Mouse (Mus musculus): ENCODE results near the gene Adra1b. TPM values are rescaled to one million over a fixed set of nuclear protein-coding genes. Genes with fewer than 3 reads are reported as not detected.
A peak's percentile ranks its signal among the peaks of the same experiment; 100 is the strongest.

The Adra1b gene
- polyA plus RNA-seq, 1 experiment from 2014 or later, result 6.5 TPM

- Histone ChIP-seq H3K9me3 (ENCODE audit: low read length) (no peaks in the 10 kb centered on the region), H3K4me2 (replicated peaks; ENCODE audit: low read depth, low read length) (peak overlapping the region; percentile 14; the same call in 1 of the 2 replicates), H3K4me1 (ENCODE audit: insufficient read depth, low read depth, low read length) (no peaks in the 10 kb centered on the region), H3K27me3 (replicated peaks; ENCODE audit: insufficient read depth, low read length) (no peaks in the 10 kb centered on the region), H3K9ac (replicated peaks; ENCODE audit: low read depth) (no peak overlapping the region), H3K4me3 (ENCODE audit: low read depth, low read length) (no peak overlapping the region), H3K27ac (ENCODE audit: low read length) (no peak overlapping the region), H3K36me3 (ENCODE audit: insufficient read depth, low read length) (no peaks in the 10 kb centered on the region)
- ATAC-seq (0 out of 2 replicates have a peak, but pooled peaks have one; percentile 25), DNase-seq (ENCODE audit: low spot score) (peak; percentile 17)
- TF ChIP-seq CTCF (IDR thresholded peaks at IDR 0.05), result no peak
- TF ChIP-seq EP300 (IDR thresholded peaks at IDR 0.05), result no peak
- 47% methylated on average over 11 of the region's 11 CpGs for WGBS
Measured at GRCm38 (mm10) chr11:43820552-43821460, 80.2 kb downstream of the Adra1b start.

- Histone ChIP-seq H3K36me3 (ENCODE audit: insufficient read depth, low read length) (no peaks in the 10 kb centered on the region), H3K4me3 (ENCODE audit: low read depth, low read length) (no peak overlapping the region), H3K9me3 (ENCODE audit: low read length) (no peaks in the 10 kb centered on the region), H3K4me1 (ENCODE audit: insufficient read depth, low read depth, low read length) (no peaks in the 10 kb centered on the region), H3K9ac (replicated peaks; ENCODE audit: low read depth) (no peak overlapping the region), H3K27me3 (replicated peaks; ENCODE audit: insufficient read depth, low read length) (no peaks in the 10 kb centered on the region), H3K4me2 (replicated peaks; ENCODE audit: low read depth, low read length) (no peak overlapping the region), H3K27ac (ENCODE audit: low read length) (no peak overlapping the region)
- ATAC-seq (no peak), DNase-seq (ENCODE audit: low spot score) (no peak)
- 81% methylated on average over 9 of the region's 9 CpGs for WGBS
- TF ChIP-seq CTCF (IDR thresholded peaks at IDR 0.05) (no peak), EP300 (IDR thresholded peaks at IDR 0.05) (no peak)
Measured at GRCm38 (mm10) chr11:43817368-43817923, 83.6 kb downstream of the Adra1b start.

DNA sequence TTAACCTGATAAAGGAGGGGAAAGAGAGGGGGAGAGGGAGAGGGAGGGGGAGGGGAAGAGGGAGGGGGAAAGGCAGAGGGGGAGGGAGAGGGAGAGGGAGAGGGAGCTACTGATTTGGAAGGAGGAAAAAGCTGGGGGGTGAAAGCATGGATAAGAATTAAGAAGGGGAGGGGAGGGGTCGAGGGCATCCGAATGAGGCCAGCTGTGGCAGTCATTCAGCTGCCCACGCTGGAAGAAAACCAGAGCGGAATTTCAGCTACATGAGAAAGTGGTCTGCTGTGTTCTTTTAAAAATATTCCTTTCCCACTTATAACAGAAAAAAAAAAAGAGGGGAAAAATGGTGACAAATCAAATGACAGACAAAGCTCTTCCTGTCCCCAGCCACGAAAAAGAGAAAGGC, 88.5 kb downstream of the Adra1b start:
- TF ChIP-seq EP300 (IDR thresholded peaks at IDR 0.05) (no peak), CTCF (IDR thresholded peaks at IDR 0.05) (no peak)
- H3K27me3 ChIP-seq (replicated peaks; ENCODE audit: insufficient read depth, low read length), result no peaks in the 10 kb centered on the region
- H3K4me3 ChIP-seq (ENCODE audit: low read depth, low read length), result no peak overlapping the region
- H3K9me3 ChIP-seq (ENCODE audit: low read length), result no peaks in the 10 kb centered on the region
- ATAC-seq, result no peak
- no peaks in the 10 kb centered on the region for H3K36me3 ChIP-seq (ENCODE audit: insufficient read depth, low read length)
- no peak overlapping the region for H3K27ac ChIP-seq (ENCODE audit: low read length)
- H3K4me2 ChIP-seq (replicated peaks; ENCODE audit: low read depth, low read length), result no peak overlapping the region
- no peak overlapping the region for H3K9ac ChIP-seq (replicated peaks; ENCODE audit: low read depth)
- 53% methylated on average over 5 of the region's 5 CpGs for WGBS
- DNase-seq (ENCODE audit: low spot score), result no peak
- no peaks in the 10 kb centered on the region for H3K4me1 ChIP-seq (ENCODE audit: insufficient read depth, low read depth, low read length)

- ATAC-seq (peak; percentile 64), DNase-seq (ENCODE audit: low spot score) (peak; percentile 50)
- no peak overlapping the region for H3K4me2 ChIP-seq (replicated peaks; ENCODE audit: low read depth, low read length)
- 55% methylated on average over 5 of the region's 5 CpGs for WGBS
- no peak overlapping the region for H3K4me3 ChIP-seq (ENCODE audit: low read depth, low read length)
- no peaks in the 10 kb centered on the region for H3K27me3 ChIP-seq (replicated peaks; ENCODE audit: insufficient read depth, low read length)
- H3K4me1 ChIP-seq (ENCODE audit: insufficient read depth, low read depth, low read length), result no peaks in the 10 kb centered on the region
- H3K9ac ChIP-seq (replicated peaks; ENCODE audit: low read depth), result no peak overlapping the region
- no peaks in the 10 kb centered on the region for H3K36me3 ChIP-seq (ENCODE audit: insufficient read depth, low read length)
- H3K27ac ChIP-seq (ENCODE audit: low read length), result no peak overlapping the region
- H3K9me3 ChIP-seq (ENCODE audit: low read length), result no peaks in the 10 kb centered on the region
- TF ChIP-seq CTCF (IDR thresholded peaks at IDR 0.05) (no peak), EP300 (IDR thresholded peaks at IDR 0.05) (no peak)
Measured at GRCm38 (mm10) chr11:43807732-43808131, 93.3 kb downstream of the Adra1b start.

GRCm38 (mm10) chr11:43795992-43796391, 105.0 kb downstream of the Adra1b start:
- Histone ChIP-seq H3K27me3 (replicated peaks; ENCODE audit: insufficient read depth, low read length) (no peaks in the 10 kb centered on the region), H3K4me2 (replicated peaks; ENCODE audit: low read depth, low read length) (no peak overlapping the region), H3K9ac (replicated peaks; ENCODE audit: low read depth) (no peak overlapping the region), H3K27ac (ENCODE audit: low read length) (no peak overlapping the region), H3K36me3 (ENCODE audit: insufficient read depth, low read length) (no peaks in the 10 kb centered on the region), H3K4me3 (ENCODE audit: low read depth, low read length) (no peak overlapping the region), H3K9me3 (ENCODE audit: low read length) (no peaks in the 10 kb centered on the region), H3K4me1 (ENCODE audit: insufficient read depth, low read depth, low read length) (no peaks in the 10 kb centered on the region)
- no peak for TF ChIP-seq CTCF (IDR thresholded peaks at IDR 0.05)
- no peak for TF ChIP-seq EP300 (IDR thresholded peaks at IDR 0.05)
- no peak for DNase-seq (ENCODE audit: low spot score)
- ATAC-seq, result no peak
- whole genome bisulfite sequencing, result 56% methylated on average over 8 of the region's 8 CpGs

GRCm38 (mm10) chr11:43790446-43790845, 110.6 kb downstream of the Adra1b start:
- WGBS, result 70% methylated on average over 6 of the region's 6 CpGs
- no peaks in the 10 kb centered on the region for H3K9me3 ChIP-seq (ENCODE audit: low read length)
- H3K27ac ChIP-seq (ENCODE audit: low read length), result no peak overlapping the region
- ATAC-seq (peak; percentile 57), DNase-seq (ENCODE audit: low spot score) (peak; percentile 67)
- no peak overlapping the region for H3K4me2 ChIP-seq (replicated peaks; ENCODE audit: low read depth, low read length)
- H3K36me3 ChIP-seq (ENCODE audit: insufficient read depth, low read length), result no peaks in the 10 kb centered on the region
- H3K27me3 ChIP-seq (replicated peaks; ENCODE audit: insufficient read depth, low read length), result no peaks in the 10 kb centered on the region
- H3K4me3 ChIP-seq (ENCODE audit: low read depth, low read length), result no peak overlapping the region
- TF ChIP-seq EP300 (IDR thresholded peaks at IDR 0.05) (no peak), CTCF (IDR thresholded peaks at IDR 0.05) (no peak)
- H3K9ac ChIP-seq (replicated peaks; ENCODE audit: low read depth), result no peak overlapping the region
- H3K4me1 ChIP-seq (ENCODE audit: insufficient read depth, low read depth, low read length), result no peaks in the 10 kb centered on the region

All from lung, postnatal 0 days (tissue).